Mouse (Mus musculus): ENCODE measurements around the gene Pusl1. TPM values are rescaled to one million over a fixed set of nuclear protein-coding genes. Genes with fewer than 3 reads are reported as not detected.

Gene Pusl1
- total RNA-seq, 2 experiments from 2014 or later: 27.4 to 30.1 TPM

- peak; percentile 97 to 99 for DNase-seq (ENCODE audit: low spot score in 2 of 2)
These were observed 44.6 kb downstream of the Pusl1 start, which contains the start of gene Dvl1 for GRCm38 (mm10) chr4:155846871-155847578. Gene Dvl1, plus strand, starts transcription at chr4:155847402.

GRCm38 (mm10) chr4:155843231-155843630 is 48.4 kb downstream of the Pusl1 start:
- DNase-seq (ENCODE audit: low spot score in 2 of 2): no peak

- no peak for DNase-seq (ENCODE audit: low spot score in 2 of 2)
These were observed 49.8 kb downstream of the Pusl1 start for GRCm38 (mm10) chr4:155841651-155842270.

- DNase-seq (ENCODE audit: low spot score in 2 of 2): peak in 1 of 2 experiments; percentile 75
These were observed 50.6 kb downstream of the Pusl1 start for GRCm38 (mm10) chr4:155841003-155841454.

- no peak for DNase-seq (ENCODE audit: low spot score in 2 of 2)
These were observed 51.2 kb downstream of the Pusl1 start for GRCm38 (mm10) chr4:155840076-155841002.

- peak; percentile 86 to 93 for DNase-seq (ENCODE audit: low spot score in 2 of 2)
These were observed 52.1 kb downstream of the Pusl1 start, which contains the start of gene Mxra8 for GRCm38 (mm10) chr4:155839483-155839910. Gene Mxra8, plus strand, starts transcription at chr4:155839680.

GRCm38 (mm10) chr4:155838187-155839153 is 53.1 kb downstream of the Pusl1 start:
- peak in 1 of 2 experiments; percentile 66 for DNase-seq (ENCODE audit: low spot score in 2 of 2)

Small RNA genes within 50 kb of the gene (microRNA-seq; reads per million reads assigned to microRNA genes)
- not detected for gene Gm22991

Other genes starting within 250 kb of the Pusl1 start
- gene Gm10563, start 246.4 kb downstream of the Pusl1 start, total RNA-seq (2021): not detected
- 10 to 100 TPM; 30.1 to 37.9 TPM for gene Mmp23, start 238.4 kb downstream of the Pusl1 start, total RNA-seq (2021)
- 10 to 100 TPM; 25.9 to 27.1 TPM for gene Mib2, start 222.6 kb downstream of the Pusl1 start, total RNA-seq (2021)
- 10 to 100 TPM in 1 of 2 experiments, 1 to 10 TPM in 1; 9.8 to 10.4 TPM for gene Fndc10, start 197.4 kb downstream of the Pusl1 start, total RNA-seq (2021)
- gene Ssu72, start 187.0 kb downstream of the Pusl1 start, total RNA-seq (2021): 10 to 100 TPM; 61.5 to 63.0 TPM
- gene Tmem240, start 157.0 kb downstream of the Pusl1 start, total RNA-seq (2021): 1 to 10 TPM; 1.3 to 1.5 TPM
- 10 to 100 TPM; 44.4 to 46.1 TPM for gene Atad3a, start 130.7 kb downstream of the Pusl1 start, total RNA-seq (2021)
- gene Vwa1, start 117.1 kb downstream of the Pusl1 start, total RNA-seq (2021): 10 to 100 TPM; 23.4 to 26.4 TPM
- 1 to 10 TPM; 3.8 to 5.1 TPM for gene Tmem88b, start 105.9 kb downstream of the Pusl1 start, total RNA-seq (2021)
- gene Ankrd65, start 101.3 kb downstream of the Pusl1 start, total RNA-seq (2021): under 1 TPM in 1 of 2 experiments, not detected in 1; 0.39 TPM
- gene Mrpl20, start 88.9 kb downstream of the Pusl1 start, total RNA-seq (2021): 10 to 100 TPM; 61.5 to 67.5 TPM
- gene Ccnl2, start 79.3 kb downstream of the Pusl1 start, total RNA-seq (2021): 10 to 100 TPM; 58.0 to 71.0 TPM
- 10 to 100 TPM; 80.6 to 80.9 TPM for gene Aurkaip1, start 60.5 kb downstream of the Pusl1 start, total RNA-seq (2021)
- gene Mxra8, start 52.1 kb downstream of the Pusl1 start, total RNA-seq (2021): 100 to 1,000 TPM; 138 to 147 TPM
- 10 to 100 TPM; 82.1 to 85.1 TPM for gene Dvl1, start 44.4 kb downstream of the Pusl1 start, total RNA-seq (2021)
- under 1 TPM; 0.26 to 0.34 TPM for gene Tas1r3, start 28.4 kb downstream of the Pusl1 start, total RNA-seq (2021)
- 10 to 100 TPM; 14.0 to 17.6 TPM for gene Cptp, start 22.3 kb downstream of the Pusl1 start, total RNA-seq (2021)
- gene Ints11, start 22.2 kb downstream of the Pusl1 start, total RNA-seq (2021): 10 to 100 TPM; 22.0 to 25.2 TPM
- gene Acap3, start within 50 bp of the Pusl1 start, total RNA-seq (2021): 10 to 100 TPM; 30.1 to 31.6 TPM
- 10 to 100 TPM; 59.6 to 74.0 TPM for gene Ube2j2, start 52.0 kb upstream of the Pusl1 start, total RNA-seq (2021)
- 10 to 100 TPM; 24.0 to 36.0 TPM for gene C1qtnf12, start 70.5 kb upstream of the Pusl1 start, total RNA-seq (2021)
- 1 to 10 TPM; 4.8 to 6.0 TPM for gene B3galt6, start 100.9 kb upstream of the Pusl1 start, total RNA-seq (2021)
- 100 to 1,000 TPM; 116 to 117 TPM for gene Sdf4, start 101.1 kb upstream of the Pusl1 start, total RNA-seq (2021)
- 1 to 10 TPM in 1 of 2 experiments, under 1 TPM in 1; 0.93 to 1.4 TPM for gene Tnfrsf4, start 122.1 kb upstream of the Pusl1 start, total RNA-seq (2021)
- under 1 TPM; 0.62 to 0.66 TPM for gene Tnfrsf18, start 134.4 kb upstream of the Pusl1 start, total RNA-seq (2021)
- gene Ttll10, start 167.6 kb upstream of the Pusl1 start, total RNA-seq (2021): not detected
- 10 to 100 TPM in 1 of 2 experiments, 1 to 10 TPM in 1; 9.8 to 12.1 TPM for gene 9430015G10Rik, start 218.2 kb upstream of the Pusl1 start, total RNA-seq (2021)
- gene Rnf223, start 238.7 kb upstream of the Pusl1 start, total RNA-seq (2021): under 1 TPM; 0.25 to 0.26 TPM

Measured in gastrocnemius, postnatal 4 days (tissue).